Mouse (Mus musculus): ENCODE measurements around the gene Mgrn1. TPM values are rescaled to one million over a fixed set of nuclear protein-coding genes. Genes with fewer than 3 reads are reported as not detected.

The Mgrn1 gene
- polyA plus RNA-seq, 1 experiment from 2014 or later: 30.4 TPM

- Histone ChIP-seq H3K36me3 (ENCODE audit: control insufficient read depth, insufficient read depth) (no peaks in the 10 kb centered on the region), H3K27me3 (ENCODE audit: control insufficient read depth, insufficient read depth, low read depth, low read length) (no peaks in the 10 kb centered on the region), H3K9ac (ENCODE audit: low read depth, low read length) (no peak overlapping the region), H3K4me3 (ENCODE audit: low read depth, low read length) (no peak overlapping the region), H3K27ac (ENCODE audit: low read length) (no peak overlapping the region), H3K4me1 (ENCODE audit: control insufficient read depth, low read depth, low read length) (peaks cover 24% of the 10 kb centered on the region), H3K4me2 (ENCODE audit: low read depth, low read length) (no peak overlapping the region), H3K9me3 (replicated peaks; ENCODE audit: control insufficient read depth, low read length) (no peaks in the 10 kb centered on the region)
- WGBS (ENCODE audit: insufficient replicate concordance): 65% methylated on average over 7 of the region's 7 CpGs
- no peak for ATAC-seq (ENCODE audit: low read depth)
Observed at GRCm38 (mm10) chr16:4901167-4901566, 15.1 kb downstream of the Mgrn1 start.

- WGBS (ENCODE audit: insufficient replicate concordance): 60% methylated on average over 2 of the region's 2 CpGs
- H3K36me3 ChIP-seq (ENCODE audit: control insufficient read depth, insufficient read depth): no peaks in the 10 kb centered on the region
- no peaks in the 10 kb centered on the region for H3K27me3 ChIP-seq (ENCODE audit: control insufficient read depth, insufficient read depth, low read depth, low read length)
- peaks cover 11% of the 10 kb centered on the region for H3K4me1 ChIP-seq (ENCODE audit: control insufficient read depth, low read depth, low read length)
- no peak overlapping the region for H3K4me3 ChIP-seq (ENCODE audit: low read depth, low read length)
- no peak for ATAC-seq (ENCODE audit: low read depth)
- no peak overlapping the region for H3K27ac ChIP-seq (ENCODE audit: low read length)
- H3K4me2 ChIP-seq (ENCODE audit: low read depth, low read length): no peak overlapping the region
- H3K9me3 ChIP-seq (replicated peaks; ENCODE audit: control insufficient read depth, low read length): no peaks in the 10 kb centered on the region
- no peak overlapping the region for H3K9ac ChIP-seq (ENCODE audit: low read depth, low read length)
Observed at GRCm38 (mm10) chr16:4902390-4902789, 16.3 kb downstream of the Mgrn1 start.

- Histone ChIP-seq H3K4me2 (ENCODE audit: low read depth, low read length) (no peak overlapping the region), H3K9me3 (replicated peaks; ENCODE audit: control insufficient read depth, low read length) (no peaks in the 10 kb centered on the region), H3K36me3 (ENCODE audit: control insufficient read depth, insufficient read depth) (no peaks in the 10 kb centered on the region), H3K4me1 (ENCODE audit: control insufficient read depth, low read depth, low read length) (peaks cover 11% of the 10 kb centered on the region), H3K9ac (ENCODE audit: low read depth, low read length) (no peak overlapping the region), H3K27me3 (ENCODE audit: control insufficient read depth, insufficient read depth, low read depth, low read length) (no peaks in the 10 kb centered on the region), H3K4me3 (ENCODE audit: low read depth, low read length) (no peak overlapping the region), H3K27ac (ENCODE audit: low read length) (no peak overlapping the region)
- ATAC-seq (ENCODE audit: low read depth): peak; percentile 26; the same call in 1 of the 2 replicates
- WGBS (ENCODE audit: insufficient replicate concordance): 61% methylated on average over 6 of the region's 6 CpGs
Observed at GRCm38 (mm10) chr16:4903491-4904102, 17.5 kb downstream of the Mgrn1 start.

GRCm38 (mm10) chr16:4904878-4905277 lies 18.8 kb downstream of the Mgrn1 start:
- 67% methylated on average over 3 of the region's 3 CpGs for WGBS (ENCODE audit: insufficient replicate concordance)
- H3K27ac ChIP-seq (ENCODE audit: low read length): no peak overlapping the region
- H3K4me2 ChIP-seq (ENCODE audit: low read depth, low read length): no peak overlapping the region
- H3K9me3 ChIP-seq (replicated peaks; ENCODE audit: control insufficient read depth, low read length): no peaks in the 10 kb centered on the region
- H3K27me3 ChIP-seq (ENCODE audit: control insufficient read depth, insufficient read depth, low read depth, low read length): no peaks in the 10 kb centered on the region
- H3K4me3 ChIP-seq (ENCODE audit: low read depth, low read length): no peak overlapping the region
- no peak for ATAC-seq (ENCODE audit: low read depth)
- no peak overlapping the region for H3K9ac ChIP-seq (ENCODE audit: low read depth, low read length)
- peaks cover 11% of the 10 kb centered on the region for H3K4me1 ChIP-seq (ENCODE audit: control insufficient read depth, low read depth, low read length)
- no peaks in the 10 kb centered on the region for H3K36me3 ChIP-seq (ENCODE audit: control insufficient read depth, insufficient read depth)

- no peaks in the 10 kb centered on the region for H3K36me3 ChIP-seq (ENCODE audit: control insufficient read depth, insufficient read depth)
- no peak overlapping the region for H3K4me3 ChIP-seq (ENCODE audit: low read depth, low read length)
- H3K27ac ChIP-seq (ENCODE audit: low read length): no peak overlapping the region
- no peaks in the 10 kb centered on the region for H3K27me3 ChIP-seq (ENCODE audit: control insufficient read depth, insufficient read depth, low read depth, low read length)
- H3K9me3 ChIP-seq (replicated peaks; ENCODE audit: control insufficient read depth, low read length): no peaks in the 10 kb centered on the region
- H3K4me1 ChIP-seq (ENCODE audit: control insufficient read depth, low read depth, low read length): peaks cover 11% of the 10 kb centered on the region
- no peak overlapping the region for H3K4me2 ChIP-seq (ENCODE audit: low read depth, low read length)
- no peak for ATAC-seq (ENCODE audit: low read depth)
- 8% methylated on average over 1 of the region's 1 CpGs for WGBS (ENCODE audit: insufficient replicate concordance)
- H3K9ac ChIP-seq (ENCODE audit: low read depth, low read length): no peak overlapping the region
Observed at GRCm38 (mm10) chr16:4905591-4905990, 19.5 kb downstream of the Mgrn1 start.

GRCm38 (mm10) chr16:4906559-4906958 lies 20.5 kb downstream of the Mgrn1 start:
- no peak overlapping the region for H3K27ac ChIP-seq (ENCODE audit: low read length)
- H3K4me2 ChIP-seq (ENCODE audit: low read depth, low read length): no peak overlapping the region
- no peaks in the 10 kb centered on the region for H3K9me3 ChIP-seq (replicated peaks; ENCODE audit: control insufficient read depth, low read length)
- peaks cover 3% of the 10 kb centered on the region; the same call in 1 of the 2 replicates for H3K36me3 ChIP-seq (ENCODE audit: control insufficient read depth, insufficient read depth)
- no peak overlapping the region for H3K9ac ChIP-seq (ENCODE audit: low read depth, low read length)
- peaks cover 11% of the 10 kb centered on the region for H3K4me1 ChIP-seq (ENCODE audit: control insufficient read depth, low read depth, low read length)
- no peaks in the 10 kb centered on the region for H3K27me3 ChIP-seq (ENCODE audit: control insufficient read depth, insufficient read depth, low read depth, low read length)
- no peak for ATAC-seq (ENCODE audit: low read depth)
- no peak overlapping the region for H3K4me3 ChIP-seq (ENCODE audit: low read depth, low read length)

- no peak for ATAC-seq (ENCODE audit: low read depth)
- H3K9me3 ChIP-seq (replicated peaks; ENCODE audit: control insufficient read depth, low read length): no peaks in the 10 kb centered on the region
- H3K27ac ChIP-seq (ENCODE audit: low read length): no peak overlapping the region
- no peak overlapping the region for H3K4me3 ChIP-seq (ENCODE audit: low read depth, low read length)
- H3K4me2 ChIP-seq (ENCODE audit: low read depth, low read length): no peak overlapping the region
- no peak overlapping the region for H3K9ac ChIP-seq (ENCODE audit: low read depth, low read length)
- WGBS (ENCODE audit: insufficient replicate concordance): 32% methylated on average over 2 of the region's 2 CpGs
- H3K36me3 ChIP-seq (ENCODE audit: control insufficient read depth, insufficient read depth): peaks cover 7% of the 10 kb centered on the region; the same call in 1 of the 2 replicates
- H3K4me1 ChIP-seq (ENCODE audit: control insufficient read depth, low read depth, low read length): peaks cover 11% of the 10 kb centered on the region
- no peaks in the 10 kb centered on the region for H3K27me3 ChIP-seq (ENCODE audit: control insufficient read depth, insufficient read depth, low read depth, low read length)
Observed at GRCm38 (mm10) chr16:4907386-4907785, 21.3 kb downstream of the Mgrn1 start.

GRCm38 (mm10) chr16:4907972-4908371 lies 21.9 kb downstream of the Mgrn1 start:
- 28% methylated on average over 4 of the region's 5 CpGs for WGBS (ENCODE audit: insufficient replicate concordance)
- peak; percentile 69 for ATAC-seq (ENCODE audit: low read depth)

GRCm38 (mm10) chr16:4909745-4910144 lies 23.7 kb downstream of the Mgrn1 start:
- no peak for ATAC-seq (ENCODE audit: low read depth)
- Histone ChIP-seq H3K27ac (ENCODE audit: low read length) (no peak overlapping the region), H3K4me3 (ENCODE audit: low read depth, low read length) (no peak overlapping the region), H3K9ac (ENCODE audit: low read depth, low read length) (no peak overlapping the region), H3K36me3 (ENCODE audit: control insufficient read depth, insufficient read depth) (peaks cover 7% of the 10 kb centered on the region; the same call in 1 of the 2 replicates), H3K4me2 (ENCODE audit: low read depth, low read length) (no peak overlapping the region), H3K4me1 (ENCODE audit: control insufficient read depth, low read depth, low read length) (peaks cover 10% of the 10 kb centered on the region), H3K9me3 (replicated peaks; ENCODE audit: control insufficient read depth, low read length) (no peaks in the 10 kb centered on the region), H3K27me3 (ENCODE audit: control insufficient read depth, insufficient read depth, low read depth, low read length) (no peaks in the 10 kb centered on the region)
- whole genome bisulfite sequencing (ENCODE audit: insufficient replicate concordance): 86% methylated on average over 2 of the region's 2 CpGs

More at GRCm38 (mm10) chr16:4907972-4908371, 21.9 kb downstream of the Mgrn1 start:
- Histone ChIP-seq H3K4me1 (ENCODE audit: control insufficient read depth, low read depth, low read length) (peaks cover 11% of the 10 kb centered on the region), H3K36me3 (ENCODE audit: control insufficient read depth, insufficient read depth) (peaks cover 7% of the 10 kb centered on the region; the same call in 1 of the 2 replicates), H3K27ac (ENCODE audit: low read length) (no peak overlapping the region), H3K9ac (ENCODE audit: low read depth, low read length) (no peak overlapping the region), H3K27me3 (ENCODE audit: control insufficient read depth, insufficient read depth, low read depth, low read length) (no peaks in the 10 kb centered on the region), H3K4me2 (ENCODE audit: low read depth, low read length) (no peak overlapping the region), H3K9me3 (replicated peaks; ENCODE audit: control insufficient read depth, low read length) (no peaks in the 10 kb centered on the region), H3K4me3 (ENCODE audit: low read depth, low read length) (no peak overlapping the region)
